Mouse (Mus musculus): ENCODE data around the gene Was. TPM values are rescaled to one million over a fixed set of nuclear protein-coding genes. Genes with fewer than 3 reads are reported as not detected.
"Not testable (repeated sequence)": the region's sequence is repeated elsewhere in the genome, so short reads cannot be mapped to it uniquely, and the experiment has no call there.

The Was gene
- polyA plus RNA-seq, 1 experiment from 2014 or later = 0.17 TPM

GRCm38 (mm10) chrX:8051044-8051781, 39.1 kb downstream of the Was start:
- H3K27me3 ChIP-seq (ENCODE audit: poor library complexity, severe bottlenecking); H3K4me1 ChIP-seq; H3K4me3 ChIP-seq; DNase-seq (ENCODE audit: extremely low spot score, low spot score); H3K36me3 ChIP-seq (replicated peaks); H3K27ac ChIP-seq; H3K9me3 ChIP-seq: not testable (repeated sequence)
- 86% methylated on average over 8 of the region's 8 CpGs for WGBS

GRCm38 (mm10) chrX:8033009-8033408, 57.3 kb downstream of the Was start:
- no peak overlapping the region for H3K27ac ChIP-seq
- H3K9me3 ChIP-seq = no peaks in the 10 kb centered on the region
- no peak for DNase-seq (ENCODE audit: extremely low spot score, low spot score)
- no peak overlapping the region for H3K4me3 ChIP-seq
- 50% methylated on average over 1 of the region's 1 CpGs for WGBS
- no peaks in the 10 kb centered on the region for H3K27me3 ChIP-seq (ENCODE audit: poor library complexity, severe bottlenecking)
- H3K36me3 ChIP-seq (replicated peaks) = no peaks in the 10 kb centered on the region
- no peaks in the 10 kb centered on the region for H3K4me1 ChIP-seq

Other genes starting within 250 kb of the Was start
- gene Otud5, start 249.1 kb downstream of the Was start, polyA plus RNA-seq (2016; fragmentation: Nextera tagmentation; extraction: Ambion mirVana) = 40.3 and 40.8 TPM in 2 replicates
- gene Pim2, start 212.2 kb downstream of the Was start, polyA plus RNA-seq (2016; fragmentation: Nextera tagmentation; extraction: Ambion mirVana) = 10.4 and 14.0 TPM in 2 replicates
- 25.0 and 27.3 TPM in 2 replicates for gene Slc35a2, start 206.5 kb downstream of the Was start, polyA plus RNA-seq (2016; fragmentation: Nextera tagmentation; extraction: Ambion mirVana)
- gene Pqbp1, start 191.2 kb downstream of the Was start, polyA plus RNA-seq (2016; fragmentation: Nextera tagmentation; extraction: Ambion mirVana) = 128 and 129 TPM in 2 replicates
- 182 and 186 TPM in 2 replicates for gene Timm17b, start 191.1 kb downstream of the Was start, polyA plus RNA-seq (2016; fragmentation: Nextera tagmentation; extraction: Ambion mirVana)
- gene Gm10491, start 182.7 kb downstream of the Was start, polyA plus RNA-seq (2016; fragmentation: Nextera tagmentation; extraction: Ambion mirVana) = not detected in 2 replicates
- gene Gm10490, start 181.0 kb downstream of the Was start, polyA plus RNA-seq (2016; fragmentation: Nextera tagmentation; extraction: Ambion mirVana) = not detected in 2 replicates
- gene Pcsk1n, start 170.7 kb downstream of the Was start, polyA plus RNA-seq (2016; fragmentation: Nextera tagmentation; extraction: Ambion mirVana) = 8.7 and 8.9 TPM in 2 replicates
- gene Eras, start 161.9 kb downstream of the Was start, polyA plus RNA-seq (2016; fragmentation: Nextera tagmentation; extraction: Ambion mirVana) = 0.22 and 0.43 TPM in 2 replicates
- gene Hdac6, start 142.6 kb downstream of the Was start, polyA plus RNA-seq (2016; fragmentation: Nextera tagmentation; extraction: Ambion mirVana) = 75.6 and 76.7 TPM in 2 replicates
- gene Gata1, start 112.4 kb downstream of the Was start, polyA plus RNA-seq (2016; fragmentation: Nextera tagmentation; extraction: Ambion mirVana) = 6.6 and 8.0 TPM in 2 replicates
- not detected in 2 replicates for gene Glod5, start 72.0 kb downstream of the Was start, polyA plus RNA-seq (2016; fragmentation: Nextera tagmentation; extraction: Ambion mirVana)
- gene Suv39h1, start 15.7 kb downstream of the Was start, polyA plus RNA-seq (2016; fragmentation: Nextera tagmentation; extraction: Ambion mirVana) = 106 and 109 TPM in 2 replicates
- 23.7 and 24.4 TPM in 2 replicates for gene Wdr13, start 42.4 kb upstream of the Was start, polyA plus RNA-seq (2016; fragmentation: Nextera tagmentation; extraction: Ambion mirVana)
- gene Rbm3, start 55.4 kb upstream of the Was start, polyA plus RNA-seq (2016; fragmentation: Nextera tagmentation; extraction: Ambion mirVana) = 465 and 505 TPM in 2 replicates
- 9.8 and 10.4 TPM in 2 replicates for gene Tbc1d25, start 85.7 kb upstream of the Was start, polyA plus RNA-seq (2016; fragmentation: Nextera tagmentation; extraction: Ambion mirVana)
- 27.7 and 30.9 TPM in 2 replicates for gene Ebp, start 103.0 kb upstream of the Was start, polyA plus RNA-seq (2016; fragmentation: Nextera tagmentation; extraction: Ambion mirVana)
- gene Porcn, start 116.0 kb upstream of the Was start, polyA plus RNA-seq (2016; fragmentation: Nextera tagmentation; extraction: Ambion mirVana) = 12.1 and 12.8 TPM in 2 replicates
- gene Ftsj1, start 161.9 kb upstream of the Was start, polyA plus RNA-seq (2016; fragmentation: Nextera tagmentation; extraction: Ambion mirVana) = 47.9 and 48.9 TPM in 2 replicates
- gene Slc38a5, start 180.6 kb upstream of the Was start, polyA plus RNA-seq (2016; fragmentation: Nextera tagmentation; extraction: Ambion mirVana) = 6.0 and 7.5 TPM in 2 replicates
- gene Ssxb10, start 236.9 kb upstream of the Was start, polyA plus RNA-seq (2016; fragmentation: Nextera tagmentation; extraction: Ambion mirVana) = not detected in 2 replicates